Mouse (Mus musculus) ES-E14 (cell line): ENCODE results near the gene Col17a1. TPM values are rescaled to one million over a fixed set of nuclear protein-coding genes. Genes with fewer than 3 reads are reported as not detected.

Source experiments
- DNase-seq: peaks from one replicate; pipeline ENCODE4 v3.0.0-alpha.2; 2013; ENCODE audit warnings: low read depth, low spot score
- H3K27ac ChIP-seq: 2 replicates; pipeline ENCODE4 v1.5.1; 2012; ENCODE audit warnings: low read depth, mild to moderate bottlenecking, low read length, moderate library complexity, mixed read lengths; ENCODE audit not compliant: poor library complexity, insufficient read depth, severe bottlenecking
- H3K36me3 ChIP-seq: 2 replicates; pipeline ENCODE4 v1.6.1; 2012; ENCODE audit warnings: mild to moderate bottlenecking, low read length, moderate library complexity, mixed read lengths; ENCODE audit not compliant: control insufficient read depth, poor library complexity, insufficient read depth, severe bottlenecking
- H3K4me1 ChIP-seq, 2 experiments: fragments of 150-350 bp in 1 of 2; sonication (generic) in 1 of 2; 2 replicates each; pipeline ENCODE4 v1.6.1; 2012; ENCODE audit warnings: low read length in 2 of 2, mild to moderate bottlenecking in 1 of 2, mixed read lengths in 1 of 2; ENCODE audit not compliant: control insufficient read depth in 2 of 2, insufficient read depth in 2 of 2, poor library complexity in 1 of 2
- H3K4me3 ChIP-seq, 2 experiments: fragments of 150-350 bp in 1 of 2; sonication (generic) in 1 of 2; 2 replicates each; pipeline ENCODE4 v1.5.1; 2012; ENCODE audit warnings: low read length in 2 of 2, low read depth in 1 of 2, mild to moderate bottlenecking in 1 of 2, mixed read lengths in 1 of 2; ENCODE audit not compliant: insufficient read depth in 1 of 2, poor library complexity in 1 of 2, severe bottlenecking in 1 of 2
- H3K9ac ChIP-seq: 2 replicates; pipeline ENCODE4 v1.6.1; 2012; ENCODE audit warnings: low read depth, mild to moderate bottlenecking, low read length, mixed read lengths; ENCODE audit not compliant: poor library complexity, insufficient read depth, severe bottlenecking
- H3K9me3 ChIP-seq: fragments of 150-350 bp; sonication (generic); 2 replicates; pipeline ENCODE4 v1.6.1; 2012; ENCODE audit warnings: low read depth, mild to moderate bottlenecking, low read length; ENCODE audit not compliant: control insufficient read depth, insufficient read depth
- CHD2 ChIP-seq: IDR thresholded peaks from 2 replicates; pipeline ENCODE4 v1.6.1; 2014; ENCODE audit warnings: mild to moderate bottlenecking, low read depth, low read length, inconsistent platforms
- HCFC1 ChIP-seq: IDR thresholded peaks from 2 replicates; pipeline ENCODE4 v1.6.1; 2012; ENCODE audit warnings: low read length, inconsistent platforms, borderline replicate concordance; ENCODE audit not compliant: insufficient read depth
- MAFK ChIP-seq: IDR thresholded peaks from 2 replicates; pipeline ENCODE4 v1.6.1; 2014; ENCODE audit warnings: mild to moderate bottlenecking, low read depth, low read length, inconsistent platforms; ENCODE audit not compliant: insufficient read depth
- ZC3H11A ChIP-seq: IDR thresholded peaks from 2 replicates; pipeline ENCODE4 v1.6.1; 2012; ENCODE audit warnings: low read depth, mild to moderate bottlenecking, inconsistent platforms, low read length, borderline replicate concordance
- ZNF384 ChIP-seq: IDR thresholded peaks from 2 replicates; pipeline ENCODE4 v1.6.1; 2012; ENCODE audit warnings: low read depth, low read length, inconsistent platforms
- in situ Hi-C, 2 experiments: fragments of 600-800 bp; cut with MboI; formaldehyde crosslinking; loops; one replicate each; pipeline ENCODE4 v1.15.1; 2025; ENCODE audit warnings: low sequenced_read_pairs in 2 of 2, inconsistent platforms in 1 of 2; ENCODE audit not compliant: unreplicated experiment in 2 of 2
- total RNA-seq: library from RNA; depleted of rRNA; stranded (reverse); fragments of 300-350 nt; gene quantifications from 2 replicates; pipeline ENCODE4 v1.2.3, GENCODE M21; 2012; rRNA removed

Gene Col17a1
- total RNA-seq, 1 experiment: 1.5 TPM

- H3K27ac ChIP-seq: no peak overlapping the region
- H3K4me3 ChIP-seq: no peak overlapping the region
- H3K4me1 ChIP-seq: no peaks in the 10 kb centered on the region
- in situ Hi-C loops: no loop called here
- TF ChIP-seq HCFC1 (no peak), ZNF384 (no peak), CHD2 (no peak), ZC3H11A (no peak), MAFK (no peak)
- no peak overlapping the region for H3K9ac ChIP-seq
- no peaks in the 10 kb centered on the region for H3K9me3 ChIP-seq
- H3K36me3 ChIP-seq: peaks cover 11% of the 10 kb centered on the region; the same call in 1 of the 2 replicates
- peak; percentile 35 for DNase-seq
Observed at GRCm38 (mm10) chr19:47624940-47625711, 66.8 kb downstream of the Col17a1 start.

DNA sequence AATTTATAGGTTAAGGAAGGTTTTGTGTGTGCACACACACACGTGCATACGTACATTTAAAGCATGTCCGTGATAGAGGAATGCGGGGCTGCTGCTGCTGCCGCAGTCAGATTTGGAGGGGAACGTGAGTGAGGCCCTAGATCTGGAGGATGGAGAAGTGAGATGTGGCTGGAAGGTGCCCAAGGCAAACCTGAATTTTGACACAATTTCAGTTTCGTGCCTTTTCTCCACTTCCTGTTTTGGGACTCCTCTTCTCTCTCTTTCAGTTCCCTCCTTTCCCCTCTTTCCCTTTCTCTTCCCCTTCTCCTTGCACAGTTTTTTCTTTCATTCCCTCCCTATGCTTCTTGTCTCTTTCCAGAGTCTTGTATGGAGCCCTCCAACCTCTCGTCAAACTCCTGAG is 70.4 kb downstream of the Col17a1 start:
- no peak overlapping the region for H3K4me3 ChIP-seq
- no peak overlapping the region for H3K9ac ChIP-seq
- DNase-seq: no peak
- H3K4me1 ChIP-seq: no peaks in the 10 kb centered on the region
- in situ Hi-C loops: no loop called here
- TF ChIP-seq ZC3H11A: no peak
- TF ChIP-seq HCFC1: no peak
- no peak for TF ChIP-seq ZNF384
- TF ChIP-seq CHD2: no peak
- no peak for TF ChIP-seq MAFK
- H3K27ac ChIP-seq: no peak overlapping the region
- H3K36me3 ChIP-seq: peaks cover 15% of the 10 kb centered on the region
- H3K9me3 ChIP-seq: no peaks in the 10 kb centered on the region

DNA sequence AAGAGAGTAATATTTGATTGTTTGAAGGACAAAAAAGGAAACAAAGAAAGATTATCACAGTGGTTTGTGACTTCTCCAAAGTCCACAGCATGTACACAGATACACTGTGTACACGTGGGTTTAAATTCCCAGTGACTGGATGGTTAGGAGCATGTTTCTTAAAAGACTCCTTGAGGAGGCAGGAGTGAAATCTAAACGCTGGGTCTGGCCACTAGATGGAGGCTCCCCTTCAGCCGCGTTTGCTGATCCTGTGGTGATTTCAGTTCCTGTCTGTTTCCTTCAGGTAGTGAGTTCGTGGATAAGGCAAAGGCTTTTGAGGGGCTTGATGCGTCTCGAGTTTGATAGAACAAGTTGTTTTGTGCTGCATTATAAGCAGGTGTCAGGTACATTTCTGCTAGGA is 78.5 kb downstream of the Col17a1 start:
- in situ Hi-C loops: no loop called here
- H3K36me3 ChIP-seq: no peaks in the 10 kb centered on the region
- DNase-seq: no peak

GRCm38 (mm10) chr19:47608513-47608912 is 83.4 kb downstream of the Col17a1 start:
- no peaks in the 10 kb centered on the region for H3K36me3 ChIP-seq
- no peak overlapping the region for H3K4me3 ChIP-seq
- H3K9ac ChIP-seq: no peak overlapping the region
- H3K27ac ChIP-seq: no peak overlapping the region
- DNase-seq: no peak
- no peak for TF ChIP-seq HCFC1
- TF ChIP-seq ZNF384: no peak
- no peak for TF ChIP-seq MAFK
- no peaks in the 10 kb centered on the region for H3K4me1 ChIP-seq
- no peaks in the 10 kb centered on the region for H3K9me3 ChIP-seq
- in situ Hi-C loops: no loop called here

More for the DNA sequence above, 78.5 kb downstream of the Col17a1 start:
- TF ChIP-seq MAFK (no peak), ZNF384 (no peak), ZC3H11A (no peak), HCFC1 (no peak), CHD2 (no peak)
- no peak overlapping the region for H3K27ac ChIP-seq
- no peak overlapping the region for H3K9ac ChIP-seq
- H3K4me3 ChIP-seq: no peak overlapping the region
- no peaks in the 10 kb centered on the region for H3K4me1 ChIP-seq
- no peaks in the 10 kb centered on the region for H3K9me3 ChIP-seq

Other genes with a start within 250 kb of the Col17a1 start
- 12.3 and 13.0 TPM in 2 replicates for gene Sh3pxd2a, start 227.7 kb downstream of the Col17a1 start, total RNA-seq
- gene Stn1, start 154.6 kb downstream of the Col17a1 start, total RNA-seq: 20.2 and 22.9 TPM in 2 replicates
- 22.3 and 23.4 TPM in 2 replicates for gene Slk, start 112.4 kb downstream of the Col17a1 start, total RNA-seq
- gene Sfr1, start 39.6 kb upstream of the Col17a1 start, total RNA-seq: 54.3 and 85.8 TPM in 2 replicates
- gene Gsto1, start 162.9 kb upstream of the Col17a1 start, total RNA-seq: 28.1 and 60.7 TPM in 2 replicates
- 0.21 and 0.71 TPM in 2 replicates for gene Gsto2, start 173.4 kb upstream of the Col17a1 start, total RNA-seq
- gene Cfap43, start 227.2 kb upstream of the Col17a1 start, total RNA-seq: 1.5 and 1.7 TPM in 2 replicates
- gene Itprip, start 227.2 kb upstream of the Col17a1 start, total RNA-seq: 5.7 and 7.2 TPM in 2 replicates
- not detected in 2 replicates for gene Cfap58, start 245.6 kb upstream of the Col17a1 start, total RNA-seq